Mouse (Mus musculus): Measurements from ENCODE around the gene Gm47969.

Gm47969 gene

GRCm38 (mm10) chr1:83075526-83076189, 30.9 kb downstream of the Gm47969 start:
- DNase-seq (ENCODE audit: low read depth, low spot score) = no peak

GRCm38 (mm10) chr1:83076190-83076917, 31.6 kb downstream of the Gm47969 start:
- DNase-seq (ENCODE audit: low read depth, low spot score) = peak; percentile 54

- DNase-seq (ENCODE audit: low read depth, low spot score) = no peak
Observed at GRCm38 (mm10) chr1:83077016-83077415, 32.3 kb downstream of the Gm47969 start.

GRCm38 (mm10) chr1:83084790-83085189, 40.1 kb downstream of the Gm47969 start:
- DNase-seq (ENCODE audit: low read depth, low spot score) = no peak

GRCm38 (mm10) chr1:83091268-83091667, 46.5 kb downstream of the Gm47969 start:
- DNase-seq (ENCODE audit: low read depth, low spot score) = no peak

All from embryo, embryonic 11.5 days (tissue).